Mouse (Mus musculus): Measurements from ENCODE around the gene Tsku. TPM values are rescaled to one million over a fixed set of nuclear protein-coding genes. Genes with fewer than 3 reads are reported as not detected.

Tsku gene
- polyA plus RNA-seq (2014; fragmentation: Nextera tagmentation; extraction: Ambion mirVana) = 15.2 and 16.0 TPM in 2 replicates

GRCm38 (mm10) chr7:98361063-98361652 lies at the start of gene Tsku:
Gene Tsku, minus strand, starts transcription at chr7:98361328.
- WGBS = under 1% methylated on average over 52 of the region's 52 CpGs
- Histone ChIP-seq H3K27me3 (ENCODE audit: control insufficient read depth, insufficient read depth, low read length) (no peaks in the 10 kb centered on the region), H3K4me3 (ENCODE audit: low read depth, low read length) (peak within 1 kb of the TSS; percentile 78), H3K9ac (ENCODE audit: low read length) (peak within 1 kb of the TSS; percentile 63), H3K9me3 (ENCODE audit: control insufficient read depth, low read length) (no peaks in the 10 kb centered on the region), H3K27ac (replicated peaks; ENCODE audit: low read depth, low read length) (peak within 1 kb of the TSS; percentile 88), H3K4me1 (ENCODE audit: control insufficient read depth, insufficient read depth, low read length) (peaks cover 18% of the 10 kb centered on the region), H3K4me2 (ENCODE audit: low read depth, severe bottlenecking) (peak within 1 kb of the TSS; percentile 59), H3K36me3 (ENCODE audit: control insufficient read depth, insufficient read depth, low read length) (no peaks in the 10 kb centered on the region)
- DNase-seq (ENCODE audit: low spot score) (peak; percentile 97), ATAC-seq (ENCODE audit: insufficient number of reproducible peaks, low FRiP score, low TSS enrichment, low read depth) (peak; percentile 93)

GRCm38 (mm10) chr7:98407615-98408014 lies 46.5 kb upstream of the Tsku start:
- Histone ChIP-seq H3K9me3 (ENCODE audit: control insufficient read depth, low read length) (no peaks in the 10 kb centered on the region), H3K4me2 (ENCODE audit: low read depth, severe bottlenecking) (no peak overlapping the region), H3K4me1 (ENCODE audit: control insufficient read depth, insufficient read depth, low read length) (no peaks in the 10 kb centered on the region; the same call in 1 of the 2 replicates), H3K9ac (ENCODE audit: low read length) (no peak overlapping the region), H3K36me3 (ENCODE audit: control insufficient read depth, insufficient read depth, low read length) (no peaks in the 10 kb centered on the region), H3K4me3 (ENCODE audit: low read depth, low read length) (no peak overlapping the region), H3K27me3 (ENCODE audit: control insufficient read depth, insufficient read depth, low read length) (no peaks in the 10 kb centered on the region), H3K27ac (replicated peaks; ENCODE audit: low read depth, low read length) (no peak overlapping the region)
- WGBS = 91% methylated on average over 5 of the region's 5 CpGs
- no peak for ATAC-seq (ENCODE audit: insufficient number of reproducible peaks, low FRiP score, low TSS enrichment, low read depth)
- DNase-seq (ENCODE audit: low spot score) = no peak

GRCm38 (mm10) chr7:98403996-98404395 lies 42.9 kb upstream of the Tsku start:
- Histone ChIP-seq H3K4me3 (ENCODE audit: low read depth, low read length) (no peak overlapping the region), H3K9me3 (ENCODE audit: control insufficient read depth, low read length) (no peaks in the 10 kb centered on the region), H3K36me3 (ENCODE audit: control insufficient read depth, insufficient read depth, low read length) (no peaks in the 10 kb centered on the region), H3K9ac (ENCODE audit: low read length) (no peak overlapping the region), H3K27ac (replicated peaks; ENCODE audit: low read depth, low read length) (no peak overlapping the region), H3K4me2 (ENCODE audit: low read depth, severe bottlenecking) (no peak overlapping the region), H3K4me1 (ENCODE audit: control insufficient read depth, insufficient read depth, low read length) (no peaks in the 10 kb centered on the region; the same call in 1 of the 2 replicates), H3K27me3 (ENCODE audit: control insufficient read depth, insufficient read depth, low read length) (no peaks in the 10 kb centered on the region)
- WGBS = 82% methylated on average over 4 of the region's 4 CpGs
- ATAC-seq (ENCODE audit: insufficient number of reproducible peaks, low FRiP score, low TSS enrichment, low read depth) (no peak), DNase-seq (ENCODE audit: low spot score) (no peak)

- no peak overlapping the region for H3K4me3 ChIP-seq (ENCODE audit: low read depth, low read length)
- ATAC-seq (ENCODE audit: insufficient number of reproducible peaks, low FRiP score, low TSS enrichment, low read depth) (no peak), DNase-seq (ENCODE audit: low spot score) (no peak)
- H3K4me1 ChIP-seq (ENCODE audit: control insufficient read depth, insufficient read depth, low read length) = no peaks in the 10 kb centered on the region; the same call in 1 of the 2 replicates
- H3K36me3 ChIP-seq (ENCODE audit: control insufficient read depth, insufficient read depth, low read length) = no peaks in the 10 kb centered on the region
- 58% methylated on average over 15 of the region's 15 CpGs for WGBS
- H3K4me2 ChIP-seq (ENCODE audit: low read depth, severe bottlenecking) = no peak overlapping the region
- H3K9me3 ChIP-seq (ENCODE audit: control insufficient read depth, low read length) = no peaks in the 10 kb centered on the region
- no peak overlapping the region for H3K27ac ChIP-seq (replicated peaks; ENCODE audit: low read depth, low read length)
- H3K9ac ChIP-seq (ENCODE audit: low read length) = no peak overlapping the region
- no peaks in the 10 kb centered on the region for H3K27me3 ChIP-seq (ENCODE audit: control insufficient read depth, insufficient read depth, low read length)
These were observed 41.8 kb upstream of the Tsku start for GRCm38 (mm10) chr7:98402582-98403574.

GRCm38 (mm10) chr7:98392466-98393201 lies 31.5 kb upstream of the Tsku start:
- Histone ChIP-seq H3K9ac (ENCODE audit: low read length) (no peak overlapping the region), H3K9me3 (ENCODE audit: control insufficient read depth, low read length) (no peaks in the 10 kb centered on the region), H3K36me3 (ENCODE audit: control insufficient read depth, insufficient read depth, low read length) (no peaks in the 10 kb centered on the region), H3K4me1 (ENCODE audit: control insufficient read depth, insufficient read depth, low read length) (0 out of 2 replicates have a peak, but pooled peaks cover 2% of the 10 kb centered on the region), H3K27ac (replicated peaks; ENCODE audit: low read depth, low read length) (no peak overlapping the region), H3K27me3 (ENCODE audit: control insufficient read depth, insufficient read depth, low read length) (no peaks in the 10 kb centered on the region; the same call in 1 of the 2 replicates), H3K4me3 (ENCODE audit: low read depth, low read length) (no peak overlapping the region), H3K4me2 (ENCODE audit: low read depth, severe bottlenecking) (no peak overlapping the region)
- ATAC-seq (ENCODE audit: insufficient number of reproducible peaks, low FRiP score, low TSS enrichment, low read depth) (no peak), DNase-seq (ENCODE audit: low spot score) (no peak)
- 87% methylated on average over 8 of the region's 8 CpGs for WGBS

- Histone ChIP-seq H3K9ac (ENCODE audit: low read length) (no peak overlapping the region), H3K4me3 (ENCODE audit: low read depth, low read length) (no peak overlapping the region), H3K9me3 (ENCODE audit: control insufficient read depth, low read length) (no peaks in the 10 kb centered on the region), H3K4me2 (ENCODE audit: low read depth, severe bottlenecking) (no peak overlapping the region), H3K27me3 (ENCODE audit: control insufficient read depth, insufficient read depth, low read length) (no peaks in the 10 kb centered on the region; the same call in 1 of the 2 replicates), H3K27ac (replicated peaks; ENCODE audit: low read depth, low read length) (no peak overlapping the region), H3K36me3 (ENCODE audit: control insufficient read depth, insufficient read depth, low read length) (no peaks in the 10 kb centered on the region), H3K4me1 (ENCODE audit: control insufficient read depth, insufficient read depth, low read length) (0 out of 2 replicates have a peak, but pooled peaks cover 2% of the 10 kb centered on the region)
- no peak for ATAC-seq (ENCODE audit: insufficient number of reproducible peaks, low FRiP score, low TSS enrichment, low read depth)
- WGBS = 90% methylated on average over 7 of the region's 7 CpGs
- DNase-seq (ENCODE audit: low spot score) = no peak
These were observed 30.3 kb upstream of the Tsku start for GRCm38 (mm10) chr7:98391351-98391936.

GRCm38 (mm10) chr7:98390486-98390885 lies 29.4 kb upstream of the Tsku start:
- Histone ChIP-seq H3K36me3 (ENCODE audit: control insufficient read depth, insufficient read depth, low read length) (no peaks in the 10 kb centered on the region), H3K4me3 (ENCODE audit: low read depth, low read length) (no peak overlapping the region), H3K27me3 (ENCODE audit: control insufficient read depth, insufficient read depth, low read length) (no peaks in the 10 kb centered on the region; the same call in 1 of the 2 replicates), H3K4me1 (ENCODE audit: control insufficient read depth, insufficient read depth, low read length) (0 out of 2 replicates have a peak, but pooled peaks cover 2% of the 10 kb centered on the region), H3K27ac (replicated peaks; ENCODE audit: low read depth, low read length) (no peak overlapping the region), H3K4me2 (ENCODE audit: low read depth, severe bottlenecking) (no peak overlapping the region), H3K9ac (ENCODE audit: low read length) (no peak overlapping the region), H3K9me3 (ENCODE audit: control insufficient read depth, low read length) (no peaks in the 10 kb centered on the region)
- WGBS = 73% methylated on average over 2 of the region's 2 CpGs
- DNase-seq (ENCODE audit: low spot score) (no peak), ATAC-seq (ENCODE audit: insufficient number of reproducible peaks, low FRiP score, low TSS enrichment, low read depth) (no peak)
